Mouse (Mus musculus) heart, postnatal 36 days (tissue): ENCODE results near the gene Ciz1. TPM values are rescaled to one million over a fixed set of nuclear protein-coding genes. Genes with fewer than 3 reads are reported as not detected.

Experiments used
- DNase-seq, 2 experiments: peaks; one replicate each; pipeline ENCODE4 v3.0.0; 2021 to 2022
- intact Hi-C: fragments of 180-260 bp; cut with DNase I; formaldehyde crosslinking; loops from one replicate; pipeline ENCODE4 v1.15.1; 2025
- total RNA-seq, 2 experiments: library from RNA; stranded (reverse); gene quantifications; 2 replicates each; pipeline ENCODE4 v1.2.3; 2021

Gene Ciz1
- total RNA-seq, 2 experiments from 2014 or later, result 25.0 to 33.3 TPM

DNA sequence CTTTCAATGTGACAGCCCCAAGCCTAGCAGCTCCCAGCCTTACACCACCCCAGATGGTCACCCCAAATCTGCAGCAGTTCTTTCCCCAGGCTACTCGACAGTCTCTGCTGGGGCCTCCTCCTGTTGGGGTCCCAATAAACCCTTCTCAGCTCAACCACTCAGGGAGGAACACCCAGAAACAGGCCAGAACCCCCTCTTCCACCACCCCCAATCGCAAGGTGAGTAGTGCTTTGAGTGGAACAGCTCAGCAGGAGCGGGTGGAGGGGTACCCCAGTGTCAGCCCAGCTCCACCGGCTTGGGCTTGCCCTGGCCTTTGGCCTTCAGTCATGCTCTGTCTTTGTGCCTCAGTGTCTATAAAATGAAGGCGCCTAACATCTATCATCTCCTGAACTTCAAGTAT lies 15.2 kb downstream of the Ciz1 start:
- intact Hi-C loops, result no loop called here
- no peak for DNase-seq

DNA sequence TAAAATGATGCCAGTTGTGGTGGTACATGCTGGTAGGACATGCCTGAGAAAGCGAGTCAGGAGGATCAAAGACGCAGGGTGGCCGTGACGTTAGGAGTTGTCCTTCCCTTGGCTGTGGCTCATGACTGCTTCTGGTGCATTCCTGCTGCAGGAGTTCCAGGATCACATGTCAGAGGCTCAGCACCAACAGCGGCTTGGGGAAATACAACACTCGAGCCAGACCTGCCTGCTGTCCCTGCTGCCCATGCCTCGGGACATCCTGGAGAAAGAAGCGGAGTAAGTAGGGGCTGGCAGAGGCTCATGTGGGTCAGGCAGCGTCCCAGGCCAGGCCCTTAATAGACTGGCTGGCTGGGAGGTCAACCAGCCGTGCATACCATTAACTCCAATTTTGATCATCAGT lies 22.1 kb downstream of the Ciz1 start:
- no peak for DNase-seq
- intact Hi-C loops, result no loop called here

DNA sequence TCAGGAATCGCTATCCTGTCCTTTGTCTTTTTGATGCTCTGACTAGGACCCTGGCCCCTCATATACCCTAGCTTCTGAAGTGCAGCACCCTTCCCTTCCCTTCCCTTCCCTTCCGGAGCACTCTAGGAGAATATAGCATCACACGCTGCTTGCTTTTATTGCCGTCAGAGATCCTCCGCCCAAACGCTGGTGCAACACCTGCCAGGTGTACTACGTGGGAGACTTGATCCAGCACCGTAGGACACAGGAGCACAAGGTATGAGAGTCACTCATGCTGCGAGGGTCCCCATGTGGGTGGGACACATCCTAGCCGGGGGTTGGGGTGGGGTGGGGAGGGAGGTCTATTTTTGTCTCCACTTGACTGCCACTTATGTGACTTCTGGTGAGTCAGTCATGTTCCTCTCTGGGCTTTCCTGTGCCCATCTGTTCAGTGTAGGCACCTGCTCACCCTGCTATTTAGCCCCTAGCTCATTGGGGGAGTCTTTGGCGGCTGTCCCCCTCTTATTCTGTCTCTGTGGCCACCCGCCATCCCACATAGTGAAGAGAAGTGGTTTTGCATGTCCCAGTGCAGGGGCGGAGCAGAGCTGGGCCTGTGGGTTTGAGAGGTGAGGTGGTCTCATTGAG lies 23.3 kb downstream of the Ciz1 start:
- intact Hi-C loops, result no loop called here
- no peak for DNase-seq

DNA sequence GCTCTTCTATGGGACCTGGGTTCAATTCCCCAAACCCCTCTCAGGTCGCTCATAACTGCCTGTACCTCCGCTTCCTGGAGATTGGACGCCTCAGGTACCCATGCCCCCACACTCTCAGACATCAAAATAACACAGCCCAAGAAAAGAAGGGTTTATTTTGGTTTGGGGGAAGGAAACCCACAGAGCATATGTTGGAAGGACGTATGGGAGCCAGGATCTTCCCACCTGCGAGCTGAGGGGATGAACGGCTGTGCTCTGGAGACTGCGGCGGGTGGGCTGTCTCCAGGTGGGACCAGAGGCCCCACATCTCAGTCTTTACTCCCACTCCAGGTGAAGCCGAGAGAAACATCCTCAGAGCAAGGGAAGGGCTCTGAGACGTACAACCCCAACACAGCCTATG lies 24.8 kb downstream of the Ciz1 start:
- intact Hi-C loops, result no loop called here
- DNase-seq, result no peak

DNA sequence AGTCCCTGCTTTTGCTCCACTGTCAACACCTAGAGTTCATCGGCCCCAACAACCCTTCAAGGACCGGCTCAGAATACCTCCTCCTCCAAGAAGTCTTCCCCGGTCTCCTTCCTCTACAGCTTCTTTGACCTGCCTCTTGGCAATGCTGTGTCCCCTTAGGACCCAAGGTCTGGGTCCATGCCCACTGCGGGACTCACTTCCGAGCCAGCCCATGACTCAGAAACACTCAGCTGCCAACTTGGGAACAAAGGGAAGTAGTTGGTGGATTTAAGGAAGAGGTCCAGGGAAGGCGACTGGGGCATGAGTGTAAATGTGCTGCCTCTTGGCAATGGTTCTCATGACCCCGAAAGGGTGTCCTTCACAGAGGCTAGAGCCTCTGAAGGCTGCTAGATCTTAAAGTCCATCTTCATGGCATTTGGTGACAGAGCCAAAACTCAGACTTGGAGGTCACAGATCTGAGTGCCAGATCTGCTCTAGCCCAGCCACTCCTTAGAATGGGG lies 27.9 kb downstream of the Ciz1 start:
- intact Hi-C loops, result loop anchor here (10.0 kb wide), 1 partner anchor 315 kb away; no protein-coding TSS in a partner anchor
- no peak for DNase-seq

DNA sequence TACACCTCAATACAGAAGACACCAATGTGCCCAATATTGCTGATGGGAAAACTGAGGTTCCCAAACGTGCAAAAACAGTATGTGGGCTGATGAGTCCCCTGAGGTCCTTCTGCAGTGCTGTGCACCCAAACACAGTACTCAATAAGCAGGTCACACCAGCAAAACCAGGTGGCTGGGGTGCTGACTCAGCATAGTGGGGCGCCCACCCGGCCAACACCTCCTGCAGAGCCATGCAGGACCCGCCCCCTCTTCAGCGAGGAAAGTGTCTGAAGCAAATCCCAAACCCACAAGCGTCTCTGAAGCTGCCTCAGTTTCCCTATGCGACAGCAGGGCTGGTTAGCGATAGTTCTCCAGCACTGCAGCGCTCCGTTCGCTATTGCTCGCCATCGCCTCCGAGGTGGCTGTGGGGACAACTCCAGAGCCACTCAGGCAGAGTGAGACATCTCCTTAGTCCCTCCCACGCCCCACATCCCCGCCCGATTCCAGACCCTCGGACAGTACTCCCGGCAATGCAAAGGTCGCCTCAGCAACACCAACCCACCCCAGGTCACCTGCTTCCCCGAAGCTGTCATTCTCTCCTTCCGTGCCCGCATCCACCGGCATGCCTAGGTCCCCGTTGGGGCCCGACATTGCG lies 29.1 kb downstream of the Ciz1 start:
- no peak for DNase-seq
- intact Hi-C loops, result loop anchor here (10.0 kb wide), 1 partner anchor 314 kb away; no protein-coding TSS in a partner anchor

DNA sequence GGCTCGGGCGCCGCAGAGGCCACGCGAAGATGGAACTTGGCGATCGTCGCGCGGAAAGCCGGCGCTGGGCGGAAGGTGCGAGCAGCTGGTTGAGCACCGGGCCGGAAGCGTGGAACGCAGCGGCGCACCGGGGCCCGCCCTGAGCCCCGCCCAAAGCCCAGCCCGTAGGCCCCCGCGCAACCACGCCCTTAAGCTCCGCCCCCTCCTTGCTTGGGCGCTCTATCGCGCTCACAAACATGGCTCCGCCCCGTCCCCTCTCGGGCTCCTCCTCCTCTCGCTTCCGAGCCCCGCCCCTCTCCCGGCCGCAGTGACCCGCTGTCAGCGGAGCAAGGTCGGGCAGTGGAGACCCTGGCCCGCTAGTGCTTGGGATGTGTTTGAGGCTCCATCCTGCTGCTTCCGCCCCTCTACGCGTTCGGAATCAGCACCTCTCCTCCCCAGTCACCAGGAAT lies 29.7 kb downstream of the Ciz1 start, which contains the start of gene 1110008P14Rik:
Gene 1110008P14Rik, minus strand, starts transcription at position 164 of the 449 bp plus-strand sequence.
- DNase-seq, result peak; percentile 95 to 97
- intact Hi-C loops, result loop anchor here (10.0 kb wide), 1 partner anchor 313 kb away; no protein-coding TSS in a partner anchor

DNA sequence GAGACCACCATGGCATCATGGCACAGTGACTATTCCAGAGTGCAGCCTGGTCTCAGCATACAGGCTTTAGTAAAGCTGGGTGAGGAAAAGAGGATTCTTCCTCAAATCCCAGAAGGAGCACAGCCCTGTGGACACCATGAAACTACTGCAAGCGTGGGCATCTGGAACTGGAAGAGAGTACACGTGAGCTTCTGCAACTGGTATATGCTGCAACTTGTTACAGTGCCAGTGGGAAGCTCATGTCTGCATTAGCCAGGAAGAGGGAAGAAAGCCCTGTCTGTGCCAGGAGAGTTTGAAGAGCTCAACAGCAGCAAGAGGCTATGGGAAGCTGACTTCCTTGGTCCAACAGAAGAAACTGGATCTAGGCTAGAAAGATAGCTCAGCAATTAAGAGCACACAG lies 30.6 kb downstream of the Ciz1 start:
- DNase-seq, result no peak
- intact Hi-C loops, result loop anchor here (10.0 kb wide), 1 partner anchor 312 kb away; no protein-coding TSS in a partner anchor

DNA sequence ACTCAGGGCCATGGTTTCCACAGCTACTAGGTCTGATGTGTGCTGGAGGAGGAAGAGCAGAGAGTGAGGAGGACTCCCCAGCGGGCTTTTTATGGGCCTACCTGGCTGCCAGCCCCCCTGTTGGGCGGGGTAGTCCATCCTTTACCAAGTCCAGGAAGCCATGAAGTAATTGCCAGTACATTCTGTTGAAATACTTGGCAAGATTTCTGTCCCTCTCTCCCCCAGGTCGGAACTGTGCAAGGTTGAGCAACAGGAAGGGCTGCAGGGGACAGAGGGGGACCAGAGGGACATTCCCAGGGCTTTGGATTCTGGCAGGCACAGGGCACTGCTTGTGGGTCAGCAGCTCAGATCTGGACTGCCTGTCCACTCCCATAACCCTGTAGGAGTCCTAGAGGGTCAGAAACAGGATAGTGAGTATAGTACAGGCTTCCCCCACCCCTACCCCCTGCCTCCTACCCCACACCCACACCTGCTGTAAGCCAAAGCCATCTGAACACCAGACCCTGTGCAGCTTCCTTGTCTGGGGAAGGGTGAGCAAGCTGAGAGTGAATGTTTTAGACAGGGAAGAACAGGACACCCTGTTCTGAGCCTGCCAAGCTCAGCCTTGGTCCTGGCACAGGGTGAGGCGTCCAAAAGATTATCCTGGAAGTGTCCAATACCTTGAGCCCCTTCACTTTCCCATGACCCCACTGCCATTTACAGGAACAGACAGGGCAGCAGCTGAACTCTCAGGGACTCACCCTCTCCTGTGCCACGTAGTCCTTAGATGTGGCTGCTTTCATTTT lies 35.8 kb downstream of the Ciz1 start, which contains the start of gene Lcn2:
Gene Lcn2, minus strand, starts transcription at position 547 of the 785 bp plus-strand sequence.
- no peak for DNase-seq
- intact Hi-C loops, result loop anchor here (10.0 kb wide), 1 partner anchor 307 kb away; no protein-coding TSS in a partner anchor

DNA sequence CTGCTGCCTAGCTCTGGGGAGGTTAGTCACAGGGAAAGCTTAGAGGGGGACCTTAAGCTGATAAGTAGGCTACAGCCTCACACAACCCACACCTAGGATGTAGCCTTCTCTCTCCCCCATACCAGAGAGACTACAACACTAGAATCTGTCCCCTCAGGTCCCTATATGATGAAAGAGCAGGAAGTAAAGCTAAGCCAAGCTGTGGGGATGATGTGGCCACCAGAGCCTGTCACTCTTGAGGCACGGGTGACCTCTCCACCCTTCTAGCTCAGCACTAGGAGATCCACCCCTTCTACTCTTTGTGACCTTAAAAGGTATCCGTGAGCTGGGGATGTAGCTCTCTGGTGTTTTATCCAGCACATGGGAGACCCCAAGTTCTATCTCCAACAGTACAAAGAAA lies 37.0 kb downstream of the Ciz1 start:
- intact Hi-C loops, result loop anchor here (10.0 kb wide), 1 partner anchor 306 kb away; no protein-coding TSS in a partner anchor
- DNase-seq, result no peak

DNA sequence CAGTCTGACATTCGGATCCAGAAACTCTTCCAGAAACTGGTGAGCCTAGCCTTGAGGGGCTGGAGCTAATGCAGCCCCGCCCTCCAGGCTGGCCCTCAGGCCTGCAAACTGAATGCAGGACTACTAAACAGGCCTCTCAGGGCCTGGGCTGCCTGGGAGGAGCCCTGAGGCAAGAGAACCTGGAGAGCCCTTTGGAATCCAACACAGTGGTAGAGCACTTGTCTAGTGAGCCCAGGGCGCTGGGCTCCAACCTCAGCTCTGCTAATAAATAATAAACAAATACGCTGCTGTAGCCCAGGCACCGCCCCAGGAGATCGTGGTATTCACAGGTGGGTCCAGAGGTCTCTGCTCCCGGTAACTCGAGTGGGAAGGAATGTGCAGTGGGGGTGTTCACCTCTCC lies 38.7 kb downstream of the Ciz1 start:
- intact Hi-C loops, result no loop called here
- DNase-seq, result no peak

DNA sequence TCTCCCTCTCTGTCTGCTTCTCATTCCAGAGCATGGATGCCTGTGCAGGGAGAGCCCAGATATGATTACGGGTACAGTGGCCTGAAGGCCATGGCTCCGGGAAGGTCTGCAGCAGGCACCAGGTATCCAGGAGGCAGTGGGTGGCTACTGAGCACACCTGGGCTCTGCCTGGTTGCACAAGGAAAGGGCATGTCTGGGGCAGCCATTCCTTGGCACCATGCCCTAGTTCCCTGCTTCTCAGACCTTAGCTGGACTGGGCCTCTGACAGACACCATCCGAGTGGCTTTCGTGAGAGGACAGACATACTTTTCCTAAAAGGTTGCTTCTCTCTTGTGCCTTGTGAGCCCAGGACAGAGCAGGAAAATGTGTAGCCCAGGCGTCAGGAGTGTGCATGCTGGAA lies 39.9 kb downstream of the Ciz1 start:
- intact Hi-C loops, result no loop called here
- DNase-seq, result no peak

DNA sequence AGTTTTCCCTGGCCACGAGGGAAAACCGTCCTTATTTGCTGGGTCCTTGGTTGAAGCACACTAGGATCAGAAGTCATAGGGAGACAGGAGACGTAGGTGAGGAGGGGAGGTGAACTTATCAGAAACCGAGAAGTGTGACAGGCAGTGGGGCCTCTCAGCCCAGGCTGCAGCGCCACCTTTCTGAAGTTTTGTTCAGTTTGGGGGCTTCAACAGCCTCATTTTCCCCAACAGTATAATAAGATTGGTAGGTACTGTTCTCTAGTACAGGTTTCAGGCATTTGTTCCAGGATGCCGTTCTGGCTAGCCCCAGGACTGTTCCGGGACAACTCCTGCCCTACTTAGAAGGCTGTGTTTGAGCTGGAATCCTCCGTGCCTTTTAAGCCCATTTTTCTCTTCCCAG lies 42.8 kb downstream of the Ciz1 start:
- peak in 1 of 2 experiments; percentile 41 for DNase-seq
- intact Hi-C loops, result loop anchor here (2.0 to 5.0 kb wide), 2 partner anchors 32 to 83 kb away; no protein-coding TSS in a partner anchor

DNA sequence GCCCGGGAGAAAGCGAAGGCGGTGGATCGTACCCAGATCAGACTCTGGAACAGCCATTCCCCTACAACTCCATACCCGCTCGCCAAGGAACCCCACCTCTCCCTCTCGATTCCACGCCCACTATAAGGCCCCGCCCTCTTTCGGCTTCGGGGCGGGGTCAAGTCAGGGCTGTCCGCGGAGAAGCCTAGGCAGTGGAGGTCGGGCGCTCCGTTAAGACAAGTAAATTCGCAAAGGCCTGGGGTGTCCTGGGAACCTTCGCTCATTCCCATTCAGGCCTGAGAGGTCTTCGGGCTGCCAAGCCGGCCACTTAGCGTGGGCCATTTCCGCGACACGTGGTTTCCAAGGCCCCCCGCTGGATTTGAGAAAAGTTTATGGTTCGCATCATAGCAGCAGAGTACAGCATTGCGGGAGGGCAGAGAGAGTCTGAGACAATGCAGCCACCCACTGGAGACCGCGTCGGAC lies 43.4 kb downstream of the Ciz1 start, which contains the start of gene Ptges2:
Gene Ptges2, plus strand, starts transcription at position 413 of the 462 bp plus-strand sequence.
- intact Hi-C loops, result loop anchor here (2.0 to 5.0 kb wide), 2 partner anchors 33 to 83 kb away; no protein-coding TSS in a partner anchor
- DNase-seq, result peak; percentile 96 to 97

DNA sequence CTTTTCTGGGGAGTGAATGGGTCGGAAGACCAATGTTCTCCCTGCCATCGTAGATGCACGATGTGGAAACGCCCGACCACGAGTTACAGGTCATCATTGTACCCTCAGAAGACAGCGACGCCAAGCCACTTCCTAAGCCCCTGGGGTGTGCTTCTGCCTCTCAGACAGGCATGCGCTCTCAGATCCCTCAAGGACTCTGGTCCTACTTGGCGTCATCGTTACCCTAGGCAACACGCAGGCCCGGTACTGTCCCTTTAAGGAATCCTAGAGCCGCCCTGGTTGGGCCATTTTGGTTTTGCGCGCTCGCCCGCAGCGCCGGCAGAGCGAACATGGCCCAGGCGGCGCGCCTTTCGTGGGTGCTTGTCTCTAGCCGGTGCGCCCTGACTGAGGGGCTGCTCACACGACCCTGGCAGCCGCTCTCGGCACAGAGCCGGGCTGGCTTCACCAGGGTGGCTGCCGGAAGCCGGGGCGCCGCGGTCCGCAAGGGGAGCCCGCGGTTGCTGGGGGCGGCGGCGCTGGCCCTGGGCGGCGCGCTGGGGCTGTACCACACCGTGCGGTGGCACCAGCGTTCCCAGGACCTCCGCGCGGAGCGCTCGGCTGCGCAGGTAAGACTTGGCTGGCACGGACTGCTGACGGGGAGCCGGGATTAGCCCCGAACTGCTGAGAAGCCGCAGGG lies 44.0 kb downstream of the Ciz1 start:
- intact Hi-C loops, result loop anchor here (2.0 to 5.0 kb wide), 2 partner anchors 33 to 84 kb away; no protein-coding TSS in a partner anchor
- peak; percentile 85 to 89 for DNase-seq

DNA sequence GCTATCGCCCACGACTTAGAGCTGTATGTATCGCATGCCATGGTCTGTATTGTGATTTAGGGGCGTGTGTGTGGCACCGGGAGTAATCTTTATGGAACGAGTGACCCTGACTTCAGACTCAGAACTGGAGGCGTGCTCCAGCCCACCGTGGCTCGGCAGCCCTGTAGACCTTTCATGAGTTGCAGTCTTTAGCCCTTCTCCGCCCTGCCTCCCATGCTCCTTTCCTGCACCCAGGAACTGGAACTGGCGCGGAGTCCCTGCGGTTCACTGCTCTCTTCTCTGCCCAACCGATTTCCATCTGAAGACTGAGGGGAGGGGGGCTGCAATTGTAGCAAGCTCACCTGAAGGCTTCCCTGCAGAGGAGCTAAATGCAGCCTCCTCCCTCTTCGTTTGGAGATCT lies 44.6 kb downstream of the Ciz1 start:
- DNase-seq, result no peak
- intact Hi-C loops, result loop anchor here (5.0 kb wide), 1 partner anchor 84 kb away; no protein-coding TSS in a partner anchor

DNA sequence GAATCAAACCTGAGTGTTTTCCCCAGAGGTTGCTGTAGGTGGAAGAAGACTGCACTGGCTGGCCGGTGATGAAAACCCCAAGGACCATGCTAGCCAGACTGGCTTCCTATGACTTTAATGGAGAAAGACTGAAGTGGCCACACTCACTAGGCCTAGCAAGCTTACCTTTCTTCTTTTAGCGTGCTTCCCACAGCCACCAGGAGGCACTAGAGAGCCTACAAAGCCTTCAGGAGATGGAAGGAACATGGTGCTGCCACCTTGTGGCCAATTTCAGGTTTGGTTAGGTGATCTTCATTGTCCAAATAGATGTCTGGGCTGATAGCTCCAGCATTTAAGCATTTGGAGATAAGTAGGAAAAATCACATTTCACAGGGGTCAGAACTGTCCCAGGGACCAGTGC lies 52.5 kb downstream of the Ciz1 start:
- peak; percentile 94 to 97 for DNase-seq
- intact Hi-C loops, result loop anchor here (1.0 kb wide), 2 partner anchors 83 to 162 kb away; no protein-coding TSS in a partner anchor

DNA sequence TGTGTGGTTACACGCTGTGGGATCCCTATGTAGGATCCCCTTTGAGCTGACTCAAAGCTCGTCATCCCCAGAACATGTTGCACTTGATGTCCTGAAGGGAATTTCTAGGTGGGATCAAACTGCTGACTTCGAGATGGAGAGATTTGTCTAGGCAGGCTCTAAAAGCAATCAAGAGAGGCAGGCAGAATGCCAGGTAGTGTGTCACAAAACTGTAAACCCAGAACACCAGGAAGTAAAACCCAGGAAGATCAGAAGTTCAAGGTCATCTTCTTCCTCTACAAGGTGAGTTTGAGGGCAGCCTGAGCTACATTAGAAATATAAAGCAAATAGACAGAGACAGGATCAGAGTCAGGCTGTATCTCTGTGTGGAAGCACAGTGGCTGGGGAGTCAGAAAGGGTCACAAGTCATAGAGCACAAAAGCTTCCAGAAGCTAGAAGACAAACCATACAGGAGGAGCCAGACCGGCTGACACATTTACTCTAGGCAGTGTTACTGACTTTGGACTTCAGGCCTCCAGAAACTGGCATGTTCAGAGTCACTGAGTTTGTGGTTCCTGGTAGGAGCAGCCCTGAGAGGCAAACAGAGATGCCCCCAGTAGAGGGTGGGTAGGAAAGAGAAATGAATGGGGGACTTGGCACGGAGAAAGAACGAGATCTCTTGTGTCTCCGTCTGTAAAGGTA lies 55.2 kb downstream of the Ciz1 start:
- no peak for DNase-seq
- intact Hi-C loops, result no loop called here
